Mouse (Mus musculus): Measurements from ENCODE around the gene Tnxb. TPM values are rescaled to one million over a fixed set of nuclear protein-coding genes. Genes with fewer than 3 reads are reported as not detected.
A peak's percentile ranks its signal among the peaks of the same experiment; 100 is the strongest.

The Tnxb gene
- polyA plus RNA-seq, 1 experiment from 2014 or later: 0.36 TPM

- TF ChIP-seq EP300 (IDR thresholded peaks at IDR 0.05; ENCODE audit: low read depth) (no peak), CTCF (IDR thresholded peaks at IDR 0.05; ENCODE audit: low read depth) (no peak)
- H3K4me2 ChIP-seq (ENCODE audit: low read depth, low read length): peak overlapping the region; percentile 62
- 2% methylated on average over 37 of the region's 48 CpGs for WGBS (ENCODE audit: insufficient replicate concordance)
- H3K4me3 ChIP-seq (ENCODE audit: low read depth, low read length): peak overlapping the region; percentile 27
- peaks cover 49% of the 10 kb centered on the region for H3K4me1 ChIP-seq (ENCODE audit: insufficient read depth)
- H3K27me3 ChIP-seq (ENCODE audit: insufficient read depth, low read length): peaks cover 43% of the 10 kb centered on the region
- H3K9me3 ChIP-seq (ENCODE audit: low read length): no peaks in the 10 kb centered on the region; the same call in 1 of the 2 replicates
- DNase-seq (no peak), ATAC-seq (no peak)
- H3K9ac ChIP-seq (replicated peaks): no peak overlapping the region
- no peak overlapping the region for H3K27ac ChIP-seq (ENCODE audit: low read depth)
- no peaks in the 10 kb centered on the region for H3K36me3 ChIP-seq (replicated peaks; ENCODE audit: insufficient read depth, low read length)
Measured at GRCm38 (mm10) chr17:34630761-34631301, 39.5 kb upstream of the Tnxb start.

DNA sequence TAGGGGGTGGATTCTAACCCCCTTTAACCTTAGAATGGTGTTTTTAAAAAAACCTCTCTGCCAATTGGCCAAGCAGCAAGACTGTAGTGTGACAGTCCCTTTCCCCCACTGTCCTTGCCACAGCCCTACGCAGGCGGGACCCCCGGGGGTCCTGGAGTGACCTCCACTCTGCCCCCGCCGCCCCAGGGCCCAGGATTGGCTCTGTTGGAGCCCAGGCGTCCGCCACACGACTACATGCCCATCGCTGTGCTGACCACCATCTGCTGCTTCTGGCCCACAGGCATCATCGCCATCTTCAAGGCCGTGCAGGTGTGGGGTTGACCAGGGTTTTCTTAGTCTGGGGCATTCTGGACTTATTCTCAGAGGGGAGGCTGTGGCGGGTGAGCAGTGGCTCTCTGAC is 38.7 kb upstream of the Tnxb start:
- ATAC-seq (no peak), DNase-seq (no peak)
- Histone ChIP-seq H3K4me3 (ENCODE audit: low read depth, low read length) (peak overlapping the region; percentile 39), H3K4me2 (ENCODE audit: low read depth, low read length) (peak overlapping the region; percentile 69), H3K4me1 (ENCODE audit: insufficient read depth) (peaks cover 42% of the 10 kb centered on the region), H3K9ac (replicated peaks) (no peak overlapping the region), H3K36me3 (replicated peaks; ENCODE audit: insufficient read depth, low read length) (no peaks in the 10 kb centered on the region), H3K9me3 (ENCODE audit: low read length) (no peaks in the 10 kb centered on the region; the same call in 1 of the 2 replicates), H3K27ac (ENCODE audit: low read depth) (no peak overlapping the region), H3K27me3 (ENCODE audit: insufficient read depth, low read length) (peaks cover 43% of the 10 kb centered on the region)
- 14% methylated on average over 11 of the region's 12 CpGs for WGBS (ENCODE audit: insufficient replicate concordance)
- no peak for TF ChIP-seq EP300 (IDR thresholded peaks at IDR 0.05; ENCODE audit: low read depth)
- no peak for TF ChIP-seq CTCF (IDR thresholded peaks at IDR 0.05; ENCODE audit: low read depth)

DNA sequence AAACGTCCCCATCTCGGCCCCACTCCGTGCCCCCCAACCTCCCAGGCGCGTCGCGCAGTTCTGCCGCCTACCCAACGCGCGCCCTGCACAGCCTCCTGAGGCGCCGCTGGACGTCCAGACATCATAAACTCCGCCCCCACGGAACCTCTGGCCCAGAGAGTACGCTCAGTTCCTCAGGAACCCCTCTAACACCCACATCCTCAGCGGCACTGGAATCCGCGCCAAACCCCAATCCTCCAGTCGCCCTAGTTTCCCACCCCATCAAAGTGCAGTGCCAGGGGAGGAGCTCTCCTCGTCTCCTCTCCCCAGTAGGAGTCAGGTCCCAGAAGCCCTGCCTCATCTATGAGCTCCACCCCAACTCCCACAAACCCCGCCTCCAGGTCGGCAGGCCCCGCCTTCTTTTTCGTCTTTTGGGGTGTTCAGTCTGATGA is 38.1 kb upstream of the Tnxb start:
- Histone ChIP-seq H3K9me3 (ENCODE audit: low read length) (no peaks in the 10 kb centered on the region; the same call in 1 of the 2 replicates), H3K4me1 (ENCODE audit: insufficient read depth) (peaks cover 36% of the 10 kb centered on the region), H3K4me3 (ENCODE audit: low read depth, low read length) (peak overlapping the region; percentile 39), H3K36me3 (replicated peaks; ENCODE audit: insufficient read depth, low read length) (no peaks in the 10 kb centered on the region), H3K27me3 (ENCODE audit: insufficient read depth, low read length) (peaks cover 43% of the 10 kb centered on the region), H3K9ac (replicated peaks) (no peak overlapping the region), H3K27ac (ENCODE audit: low read depth) (peak overlapping the region; percentile 57; the same call in 1 of the 2 replicates), H3K4me2 (ENCODE audit: low read depth, low read length) (peak overlapping the region; percentile 69)
- peak; percentile 73 for DNase-seq
- ATAC-seq: peak; percentile 32
- TF ChIP-seq CTCF (IDR thresholded peaks at IDR 0.05; ENCODE audit: low read depth) (no peak), EP300 (IDR thresholded peaks at IDR 0.05; ENCODE audit: low read depth) (no peak)
- WGBS (ENCODE audit: insufficient replicate concordance): 2% methylated on average over 26 of the region's 26 CpGs

DNA sequence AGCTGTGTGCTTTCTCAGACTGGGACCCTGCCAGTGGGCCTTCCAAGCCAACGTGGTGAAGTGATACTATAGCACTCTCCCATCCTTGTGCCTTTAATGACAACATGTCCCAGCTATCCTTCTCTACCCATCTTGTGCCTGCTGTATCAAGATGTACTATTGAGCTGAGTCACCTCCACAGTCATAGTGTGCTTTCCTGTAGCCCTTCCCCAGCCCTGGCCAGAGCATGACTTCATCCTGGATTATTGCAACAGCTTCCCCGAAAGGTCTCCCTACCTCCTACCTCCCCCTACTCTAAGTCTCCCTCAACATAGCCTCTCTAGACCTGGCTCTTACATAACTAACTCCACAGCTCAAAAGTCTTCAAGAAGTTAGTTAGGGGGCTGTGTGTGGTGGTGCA is 34.7 kb upstream of the Tnxb start:
- peaks cover 18% of the 10 kb centered on the region for H3K27me3 ChIP-seq (ENCODE audit: insufficient read depth, low read length)
- no peak for DNase-seq
- H3K4me1 ChIP-seq (ENCODE audit: insufficient read depth): peaks cover 16% of the 10 kb centered on the region
- no peak overlapping the region for H3K4me2 ChIP-seq (ENCODE audit: low read depth, low read length)
- no peak overlapping the region for H3K4me3 ChIP-seq (ENCODE audit: low read depth, low read length)
- H3K36me3 ChIP-seq (replicated peaks; ENCODE audit: insufficient read depth, low read length): no peaks in the 10 kb centered on the region
- no peaks in the 10 kb centered on the region; the same call in 1 of the 2 replicates for H3K9me3 ChIP-seq (ENCODE audit: low read length)
- WGBS (ENCODE audit: insufficient replicate concordance): 49% methylated on average over 2 of the region's 2 CpGs
- H3K27ac ChIP-seq (ENCODE audit: low read depth): no peak overlapping the region
- no peak overlapping the region for H3K9ac ChIP-seq (replicated peaks)
- no peak; the same call in 1 of the 2 replicates for ATAC-seq
- no peak for TF ChIP-seq EP300 (IDR thresholded peaks at IDR 0.05; ENCODE audit: low read depth)
- TF ChIP-seq CTCF (IDR thresholded peaks at IDR 0.05; ENCODE audit: low read depth): no peak

- Histone ChIP-seq H3K4me3 (ENCODE audit: low read depth, low read length) (no peak overlapping the region), H3K4me1 (ENCODE audit: insufficient read depth) (peaks cover 5% of the 10 kb centered on the region), H3K27me3 (ENCODE audit: insufficient read depth, low read length) (peaks cover under 1% of the 10 kb centered on the region; the same call in 1 of the 2 replicates), H3K9me3 (ENCODE audit: low read length) (no peaks in the 10 kb centered on the region; the same call in 1 of the 2 replicates), H3K27ac (ENCODE audit: low read depth) (0 out of 2 replicates have a peak overlapping the region, but pooled peaks have one; percentile 11), H3K9ac (replicated peaks) (no peak overlapping the region), H3K4me2 (ENCODE audit: low read depth, low read length) (peak overlapping the region; percentile 22; the same call in 1 of the 2 replicates), H3K36me3 (replicated peaks; ENCODE audit: insufficient read depth, low read length) (no peaks in the 10 kb centered on the region)
- no peak for TF ChIP-seq EP300 (IDR thresholded peaks at IDR 0.05; ENCODE audit: low read depth)
- TF ChIP-seq CTCF (IDR thresholded peaks at IDR 0.05; ENCODE audit: low read depth): no peak
- WGBS (ENCODE audit: insufficient replicate concordance): 63% methylated on average over 3 of the region's 3 CpGs
- DNase-seq (no peak), ATAC-seq (no peak)
Measured at GRCm38 (mm10) chr17:34637459-34637858, 32.9 kb upstream of the Tnxb start.

DNA sequence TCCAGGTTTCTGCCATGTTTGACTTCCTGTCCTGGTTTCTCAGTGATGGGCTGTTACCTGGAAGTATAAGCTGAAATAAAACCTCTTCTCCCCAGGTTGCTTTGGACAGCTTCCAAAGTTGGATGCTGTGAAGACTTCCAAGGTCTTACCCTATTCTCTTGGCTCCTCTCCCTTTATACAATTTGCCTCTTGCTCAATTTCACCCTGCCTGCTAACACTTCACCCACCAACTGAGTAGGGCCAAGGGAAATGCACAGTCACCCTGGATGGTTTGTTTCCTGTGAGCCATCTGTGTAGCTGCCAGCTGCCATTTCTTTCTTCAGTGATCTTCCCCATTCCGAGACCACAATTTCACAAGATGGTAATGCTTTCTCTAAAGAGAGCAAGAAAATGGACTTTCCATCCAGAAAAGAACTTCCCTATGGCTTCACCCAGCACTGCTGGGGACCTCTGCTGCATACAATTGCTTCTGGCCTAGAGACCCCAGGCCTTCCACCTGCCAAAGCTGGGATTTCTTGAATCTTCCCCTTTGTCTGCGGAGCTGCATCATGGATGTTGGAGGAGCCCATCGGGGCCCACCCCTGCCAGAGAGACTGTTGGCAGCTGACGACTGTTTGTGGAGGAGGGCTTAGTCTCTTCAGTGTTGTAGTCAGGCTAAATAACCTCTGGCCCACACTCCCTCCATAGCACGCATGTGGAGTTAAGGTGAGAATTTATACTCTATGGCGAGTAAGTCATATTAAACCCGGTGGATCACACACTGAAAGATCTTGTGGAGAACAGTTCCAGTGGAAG is 30.7 kb upstream of the Tnxb start:
- TF ChIP-seq CTCF (IDR thresholded peaks at IDR 0.05; ENCODE audit: low read depth): no peak
- Histone ChIP-seq H3K36me3 (replicated peaks; ENCODE audit: insufficient read depth, low read length) (no peaks in the 10 kb centered on the region), H3K27ac (ENCODE audit: low read depth) (peak overlapping the region; percentile 74), H3K9me3 (ENCODE audit: low read length) (no peaks in the 10 kb centered on the region), H3K9ac (replicated peaks) (no peak overlapping the region), H3K4me3 (ENCODE audit: low read depth, low read length) (no peak overlapping the region), H3K4me1 (ENCODE audit: insufficient read depth) (peaks cover 13% of the 10 kb centered on the region), H3K4me2 (ENCODE audit: low read depth, low read length) (no peak overlapping the region), H3K27me3 (ENCODE audit: insufficient read depth, low read length) (no peaks in the 10 kb centered on the region)
- 67% methylated on average over 7 of the region's 7 CpGs for WGBS (ENCODE audit: insufficient replicate concordance)
- DNase-seq: no peak
- ATAC-seq: 0 out of 2 replicates have a peak, but pooled peaks have one; percentile 27

Data from liver, postnatal 0 days (tissue).